Mouse (Mus musculus): ENCODE results near the gene Treh.
"Not testable (repeated sequence)": the region's sequence is repeated elsewhere in the genome, so short reads cannot be mapped to it uniquely, and the experiment has no call there.

GRCm38 (mm10) chr9:44638726-44639125 is 34.3 kb upstream of the Treh start:
- not testable (repeated sequence) for TF ChIP-seq POLR2A (IDR thresholded peaks at IDR 0.05; ENCODE audit: borderline replicate concordance, low read depth, low read length); CTCF (IDR thresholded peaks at IDR 0.05; ENCODE audit: low read depth, low read length)
